Mouse (Mus musculus) CH12.LX (cell line): ENCODE results near the gene Ppp1r1a. TPM values are rescaled to one million over a fixed set of nuclear protein-coding genes. Genes with fewer than 3 reads are reported as not detected.

Experiments
- DNase-seq: peaks from one replicate; pipeline ENCODE4 v3.0.0-alpha.2; 2013; ENCODE audit errors: extremely low read depth
- H3K27ac ChIP-seq: 2 replicates; pipeline ENCODE4 v1.5.1; 2012; ENCODE audit warnings: low read depth, mild to moderate bottlenecking, control low read depth, moderate library complexity; ENCODE audit not compliant: insufficient read depth
- H3K27me3 ChIP-seq: replicated peaks from 2 replicates; pipeline ENCODE3; 2012; ENCODE audit warnings: inconsistent platforms
- H3K36me3 ChIP-seq, 2 experiments: replicated peaks in 1 of 2; 2 replicates each; pipeline versions ENCODE3 to v1.6.1; 2012; ENCODE audit warnings: inconsistent platforms in 1 of 2, low read length in 1 of 2, mild to moderate bottlenecking in 1 of 2, mixed read lengths in 1 of 2, moderate library complexity in 1 of 2; ENCODE audit not compliant: control insufficient read depth in 1 of 2, insufficient read depth in 1 of 2
- H3K4me1 ChIP-seq, 2 experiments: 2 replicates each; pipeline ENCODE4 v1.6.1; 2012; ENCODE audit warnings: inconsistent platforms in 1 of 2, moderate library complexity in 1 of 2; ENCODE audit not compliant: insufficient read depth in 2 of 2, control insufficient read depth in 1 of 2
- H3K4me2 ChIP-seq: 2 replicates; pipeline ENCODE4 v1.6.1; 2012; ENCODE audit warnings: low read depth, mild to moderate bottlenecking, control low read depth; ENCODE audit not compliant: poor library complexity, insufficient read depth, severe bottlenecking
- H3K4me3 ChIP-seq, 3 experiments: fragments of 150-350 bp in 1 of 3; sonication (generic) in 1 of 3; replicated peaks in 1 of 3; 2 replicates each; pipeline versions ENCODE3 to v1.5.1; 2011 to 2012; ENCODE audit warnings: low read depth in 2 of 3, low read length in 2 of 3, mild to moderate bottlenecking in 2 of 3, moderate library complexity in 2 of 3, control low read depth in 1 of 3, improper control_type of control experiment in 1 of 3, inconsistent platforms in 1 of 3, mixed read lengths in 1 of 3; ENCODE audit not compliant: poor library complexity in 1 of 3
- H3K79me2 ChIP-seq: replicated peaks from 2 replicates; pipeline ENCODE4 v1.6.1; 2012; ENCODE audit warnings: mild to moderate bottlenecking, moderate library complexity; ENCODE audit not compliant: control insufficient read depth, poor library complexity, insufficient read depth, severe bottlenecking; ENCODE audit errors: extremely low read depth
- H3K9ac ChIP-seq: 2 replicates; pipeline ENCODE4 v1.6.1; 2012; ENCODE audit warnings: low read depth, mild to moderate bottlenecking, control low read depth, moderate library complexity; ENCODE audit not compliant: insufficient read depth
- H3K9me3 ChIP-seq: replicated peaks from 2 replicates; pipeline ENCODE3; 2012; ENCODE audit warnings: low read length, inconsistent platforms, mixed read lengths
- CHD1 ChIP-seq: IDR thresholded peaks from 2 replicates; pipeline ENCODE4 v1.6.1; 2012; ENCODE audit warnings: low read depth, low read length, improper control_type of control experiment, inconsistent platforms
- ELF1 ChIP-seq: IDR thresholded peaks from 2 replicates; pipeline ENCODE4 v1.6.1; 2014; ENCODE audit warnings: low read depth, mild to moderate bottlenecking, inconsistent platforms, low read length, improper control_type of control experiment
- EP300 ChIP-seq: IDR thresholded peaks from 2 replicates; pipeline ENCODE4 v1.6.1; 2011; ENCODE audit warnings: low read length, improper control_type of control experiment
- GABPA ChIP-seq: IDR thresholded peaks from 2 replicates; pipeline ENCODE4 v1.6.1; 2012; ENCODE audit warnings: low read depth, low read length, improper control_type of control experiment, inconsistent platforms; ENCODE audit not compliant: insufficient replicate concordance
- HCFC1 ChIP-seq: IDR thresholded peaks from 2 replicates; pipeline ENCODE4 v1.6.1; 2012; ENCODE audit warnings: low read depth, mild to moderate bottlenecking, inconsistent platforms, low read length, improper control_type of control experiment
- IRF4 ChIP-seq: IDR thresholded peaks from 2 replicates; pipeline ENCODE4 v1.6.1; 2014; ENCODE audit warnings: low read depth, mild to moderate bottlenecking, inconsistent platforms, low read length, improper control_type of control experiment
- JUN ChIP-seq: IDR thresholded peaks from 2 replicates; pipeline ENCODE4 v1.6.1; 2011; ENCODE audit warnings: low read depth, mild to moderate bottlenecking, low read length, improper control_type of control experiment, moderate library complexity; ENCODE audit not compliant: insufficient read depth
- KAT2A ChIP-seq: IDR thresholded peaks from 2 replicates; pipeline ENCODE4 v1.6.1; 2012; ENCODE audit warnings: low read length, improper control_type of control experiment, inconsistent platforms; ENCODE audit not compliant: insufficient replicate concordance
- MAX ChIP-seq: IDR thresholded peaks from 2 replicates; pipeline ENCODE4 v1.6.1; 2011; ENCODE audit warnings: low read length, improper control_type of control experiment
- MAZ ChIP-seq: IDR thresholded peaks from 2 replicates; pipeline ENCODE4 v1.6.1; 2012; ENCODE audit warnings: low read depth, mild to moderate bottlenecking, inconsistent platforms, low read length, improper control_type of control experiment, moderate library complexity
- MYC ChIP-seq: IDR thresholded peaks from 2 replicates; pipeline ENCODE4 v1.6.1; 2011; ENCODE audit warnings: low read depth, mild to moderate bottlenecking, improper control_type of control experiment, low read length
- NRF1 ChIP-seq: IDR thresholded peaks from 2 replicates; pipeline ENCODE4 v1.6.1; 2014; ENCODE audit warnings: low read depth, mild to moderate bottlenecking, inconsistent platforms, low read length, improper control_type of control experiment, moderate library complexity
- PAX5 ChIP-seq: IDR thresholded peaks from 2 replicates; pipeline ENCODE4 v1.6.1; 2012; ENCODE audit warnings: low read length, inconsistent platforms, mixed read lengths
- POLR2A ChIP-seq: IDR thresholded peaks from 2 replicates; pipeline ENCODE4 v1.6.1; 2011; ENCODE audit warnings: low read depth, mild to moderate bottlenecking, improper control_type of control experiment, low read length
- RCOR1 ChIP-seq: conservative IDR thresholded peaks from 2 replicates; pipeline ENCODE4 v1.6.1; 2012; ENCODE audit warnings: low read depth, mild to moderate bottlenecking, inconsistent platforms, low read length, improper control_type of control experiment
- TBP ChIP-seq: conservative IDR thresholded peaks from 2 replicates; pipeline ENCODE4 v1.6.1; 2011; ENCODE audit warnings: low read depth, low read length, improper control_type of control experiment
- TCF12 ChIP-seq: IDR thresholded peaks from 2 replicates; pipeline ENCODE4 v1.6.1; 2014; ENCODE audit warnings: low read depth, mild to moderate bottlenecking, inconsistent platforms, low read length, improper control_type of control experiment
- UBTF ChIP-seq: IDR thresholded peaks from 2 replicates; pipeline ENCODE4 v1.6.1; 2012; ENCODE audit warnings: low read depth, mild to moderate bottlenecking, inconsistent platforms, low read length, improper control_type of control experiment, moderate library complexity
- USF2 ChIP-seq: conservative IDR thresholded peaks from 2 replicates; pipeline ENCODE4 v1.6.1; 2011; ENCODE audit warnings: low read depth, low read length, improper control_type of control experiment
- ZC3H11A ChIP-seq: IDR thresholded peaks from 2 replicates; pipeline ENCODE4 v1.6.1; 2012; ENCODE audit warnings: low read depth, mild to moderate bottlenecking, inconsistent platforms, low read length, improper control_type of control experiment
- ZMIZ1 ChIP-seq: IDR thresholded peaks from 2 replicates; pipeline ENCODE4 v1.6.1; 2012; ENCODE audit warnings: low read depth, mild to moderate bottlenecking, inconsistent platforms, low read length, improper control_type of control experiment
- ZNF384 ChIP-seq: IDR thresholded peaks from 2 replicates; pipeline ENCODE4 v1.6.1; 2012; ENCODE audit warnings: low read depth, low read length, improper control_type of control experiment, inconsistent platforms
- dilution Hi-C: fragments of 300-500 bp; cut with MboI; formaldehyde crosslinking; loops from 2 replicates; pipeline ENCODE4 v1.14.3; 2020; ENCODE audit warnings: low sequenced_read_pairs; ENCODE audit not compliant: extremely low pct_unique_long_range_greater_than_20kb, extremely low pct_ligation_motif_present
- in situ Hi-C: fragments of 300-500 bp; cut with MboI; formaldehyde crosslinking; loops from 3 replicates; pipeline ENCODE4 v1.14.3; 2019; ENCODE audit warnings: low sequenced_read_pairs, low pct_ligation_motif_present, low pct_unique_long_range_greater_than_20kb, mixed read lengths
- polyA plus RNA-seq: library from polyadenylated mRNA; unstranded; fragments of >175 nt; gene quantifications from 2 replicates; pipeline ENCODE4 v1.2.1, GENCODE M21; 2012; ENCODE audit warnings: low read depth; ENCODE audit not compliant: insufficient read length
- total RNA-seq, 2 experiments: library from RNA; depleted of rRNA; stranded (reverse); fragments of 300-350 nt in 1 of 2; fragments of >200 nt in 1 of 2; gene quantifications; 2 replicates each; pipeline ENCODE4 v1.2.3; 2012 to 2014

The Ppp1r1a gene
- total and polyA plus RNA-seq, 3 experiments = 0.59 TPM; not detected in 2

- TF ChIP-seq MYC (no peak), HCFC1 (no peak), PAX5 (no peak), JUN (no peak), GABPA (no peak), IRF4 (no peak), EP300 (no peak), TCF12 (no peak), ELF1 (no peak), MAZ (no peak), ZMIZ1 (no peak), MAX (no peak)
- DNase-seq = no peak
- dilution Hi-C loops = no loop called here
These were observed 41.3 kb downstream of the Ppp1r1a start for GRCm38 (mm10) chr15:103496204-103497140.

GRCm38 (mm10) chr15:103488336-103488735 lies 49.5 kb downstream of the Ppp1r1a start:
- H3K36me3 ChIP-seq = peaks cover 87 to 98% of the 10 kb centered on the region in 2 experiments
- dilution Hi-C loops (no loop called here), in situ Hi-C loops (no loop called here)

More at GRCm38 (mm10) chr15:103496204-103497140, 41.3 kb downstream of the Ppp1r1a start:
- peaks cover 0 to 12% of the 10 kb centered on the region in 2 experiments; a peak in 2 of 4 replicates for H3K4me1 ChIP-seq
- peaks cover 68 to 98% of the 10 kb centered on the region in 2 experiments for H3K36me3 ChIP-seq
- H3K27me3 ChIP-seq = no peaks in the 10 kb centered on the region
- in situ Hi-C loops = no loop called here
- H3K9me3 ChIP-seq = no peaks in the 10 kb centered on the region
- no peak overlapping the region for H3K4me2 ChIP-seq
- no peak overlapping the region for H3K9ac ChIP-seq
- no peak overlapping the region for H3K27ac ChIP-seq
- H3K79me2 ChIP-seq = no peaks in the 10 kb centered on the region
- H3K4me3 ChIP-seq = no peak overlapping the region

More at GRCm38 (mm10) chr15:103488336-103488735, 49.5 kb downstream of the Ppp1r1a start:
- H3K79me2 ChIP-seq = no peaks in the 10 kb centered on the region
- H3K9ac ChIP-seq = no peak overlapping the region
- peak; percentile 60 for DNase-seq
- H3K4me2 ChIP-seq = no peak overlapping the region
- H3K4me1 ChIP-seq = peaks cover 0 to 25% of the 10 kb centered on the region in 2 experiments; a peak in 2 of 4 replicates
- TF ChIP-seq MYC = no peak
- no peak for TF ChIP-seq ZC3H11A
- TF ChIP-seq UBTF = no peak
- TF ChIP-seq ELF1 = no peak
- TF ChIP-seq IRF4 = no peak
- no peak for TF ChIP-seq GABPA
- TF ChIP-seq RCOR1 = no peak
- TF ChIP-seq POLR2A = no peak
- no peak for TF ChIP-seq CHD1
- no peak for TF ChIP-seq TBP
- TF ChIP-seq USF2 = no peak
- no peak for TF ChIP-seq NRF1
- TF ChIP-seq ZNF384 = no peak; the same call in 1 of the 2 replicates
- TF ChIP-seq KAT2A = no peak
- no peaks in the 10 kb centered on the region for H3K9me3 ChIP-seq
- H3K27ac ChIP-seq = no peak overlapping the region
- H3K4me3 ChIP-seq = no peak overlapping the region
- no peaks in the 10 kb centered on the region for H3K27me3 ChIP-seq
